Mouse (Mus musculus) central nervous system, embryonic 18 days (tissue): ENCODE measurements around the gene Gm21454. TPM values are rescaled to one million over a fixed set of nuclear protein-coding genes. Genes with fewer than 3 reads are reported as not detected.

Experiments
- polyA plus RNA-seq: library from polyadenylated mRNA; depleted of rRNA; stranded (reverse); fragments of >200 nt; gene quantifications from 2 replicates; pipeline ENCODE4 v1.2.3, GENCODE M21; 2012; rRNA removed

The Gm21454 gene
- not detected in 2 replicates for polyA plus RNA-seq

DNA sequence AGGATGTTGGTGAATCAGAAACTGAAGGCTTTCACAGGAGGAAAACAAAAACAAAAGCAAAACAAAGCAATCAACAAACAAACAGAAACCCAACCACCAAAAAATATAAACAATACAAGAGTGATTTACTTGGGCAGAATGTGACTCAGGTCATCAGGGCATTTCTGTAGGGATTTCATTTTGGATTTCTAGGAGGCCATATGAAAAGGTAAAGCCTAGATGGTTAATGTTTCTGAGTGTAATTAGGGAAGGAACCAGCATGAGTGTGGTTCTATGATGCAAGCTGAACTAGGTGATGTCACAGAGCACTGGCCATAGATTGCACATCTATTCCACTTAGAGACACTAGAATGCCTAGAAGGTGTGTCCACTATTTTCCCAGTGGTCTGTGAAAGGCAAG, at the start of gene Gm21454, which contains the start of gene Gm21440:
Gene Gm21454, plus strand, starts transcription at position 352 of the 400 bp plus-strand sequence.
Gene Gm21440, plus strand, starts transcription at position 301 of the 400 bp plus-strand sequence.

DNA sequence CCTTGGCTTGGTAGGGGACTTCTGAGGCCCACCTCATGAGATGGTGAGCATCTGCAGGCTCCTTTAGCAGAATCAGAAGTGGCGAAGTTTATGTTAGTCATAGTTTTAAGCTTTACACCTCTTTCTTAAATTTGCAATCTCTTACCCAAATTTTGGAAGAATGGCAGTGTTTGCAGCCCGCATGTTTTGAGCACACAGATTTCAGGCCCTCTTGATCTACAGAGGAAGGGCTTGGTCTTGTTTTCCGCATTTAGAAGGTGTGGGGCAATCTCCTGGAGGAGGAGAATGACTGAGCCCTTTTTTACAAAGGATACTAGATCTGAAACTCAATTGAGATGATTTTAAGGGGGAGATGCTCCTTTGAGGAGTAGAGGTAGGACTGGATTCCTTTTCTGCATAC, 28.4 kb upstream of the Gm21454 start, which contains the start of gene Gm21828:
Gene Gm21828, minus strand, starts transcription at position 101 of the 400 bp plus-strand sequence.

DNA sequence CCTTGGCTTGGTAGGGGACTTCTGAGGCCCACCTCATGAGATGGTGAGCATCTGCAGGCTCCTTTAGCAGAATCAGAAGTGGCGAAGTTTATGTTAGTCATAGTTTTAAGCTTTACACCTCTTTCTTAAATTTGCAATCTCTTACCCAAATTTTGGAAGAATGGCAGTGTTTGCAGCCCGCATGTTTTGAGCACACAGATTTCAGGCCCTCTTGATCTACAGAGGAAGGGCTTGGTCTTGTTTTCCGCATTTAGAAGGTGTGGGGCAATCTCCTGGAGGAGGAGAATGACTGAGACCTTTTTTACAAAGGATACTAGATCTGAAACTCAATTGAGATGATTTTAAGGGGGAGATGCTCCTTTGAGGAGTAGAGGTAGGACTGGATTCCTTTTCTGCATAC, 96.7 kb downstream of the Gm21454 start, which contains the start of gene Gm21725:
Gene Gm21725, minus strand, starts transcription at position 101 of the 400 bp plus-strand sequence.

Other genes starting within 250 kb of the Gm21454 start
- gene Gm20807, start 209.6 kb upstream of the Gm21454 start, polyA plus RNA-seq, result not detected in 2 replicates
- gene Gm21891, start 119.0 kb upstream of the Gm21454 start, polyA plus RNA-seq, result not detected in 2 replicates
- not detected in 2 replicates for gene Gm21425, start 90.5 kb upstream of the Gm21454 start, polyA plus RNA-seq
- not detected in 2 replicates for gene Gm21828, start 28.5 kb upstream of the Gm21454 start, polyA plus RNA-seq
- not detected in 2 replicates for gene Gm21440, start 51 bp upstream of the Gm21454 start, polyA plus RNA-seq
- gene Gm21725, start 96.6 kb downstream of the Gm21454 start, polyA plus RNA-seq, result not detected in 2 replicates
- gene Gm21866, start 213.1 kb downstream of the Gm21454 start, polyA plus RNA-seq, result not detected in 2 replicates
- not detected in 2 replicates for gene Gm20773, start 241.6 kb downstream of the Gm21454 start, polyA plus RNA-seq